Mouse (Mus musculus) brown adipose tissue, adult 24 weeks (tissue): ENCODE data around the gene Enpp1. TPM values are rescaled to one million over a fixed set of nuclear protein-coding genes. Genes with fewer than 3 reads are reported as not detected.
A peak's percentile ranks its signal among the peaks of the same experiment; 100 is the strongest.

Experiments
- H3K27ac ChIP-seq: fragments of 200-500 bp; replicated peaks from 2 replicates; pipeline ENCODE4 v1.5.1; 2012; ENCODE audit warnings: low read depth, mild to moderate bottlenecking, low read length
- H3K4me1 ChIP-seq: fragments of 200-500 bp; 2 replicates; pipeline ENCODE4 v1.6.1; 2012; ENCODE audit warnings: low read length, mixed read lengths; ENCODE audit not compliant: control insufficient read depth, insufficient read depth, insufficient read length
- H3K4me3 ChIP-seq: fragments of 200-500 bp; 2 replicates; pipeline ENCODE4 v1.5.1; 2012; ENCODE audit warnings: low read depth, mild to moderate bottlenecking, low read length, moderate library complexity; ENCODE audit not compliant: insufficient read depth
- polyA plus RNA-seq: library from polyadenylated mRNA; stranded (reverse); fragments of >200 nt; gene quantifications from 2 replicates; pipeline ENCODE4 v1.2.4, GENCODE M21; 2012; ENCODE audit not compliant: missing spikeins, insufficient read depth, insufficient read length

The Enpp1 gene
- polyA plus RNA-seq, result 0.52 TPM in 1 of 2 replicates, not detected in the other

GRCm38 (mm10) chr10:24711480-24712366, at the start of gene Enpp1:
TSS of gene Enpp1 (minus strand) at chr10:24712159.
- Histone ChIP-seq H3K4me3 (peak within 1 kb of the TSS; percentile 70), H3K27ac (0 out of 2 replicates have a peak within 1 kb of the TSS, but pooled peaks have one; percentile 22), H3K4me1 (no peaks in the 10 kb centered on the region)

- Histone ChIP-seq H3K27ac (no peak overlapping the region), H3K4me3 (no peak overlapping the region), H3K4me1 (no peaks in the 10 kb centered on the region; the same call in 1 of the 2 replicates)
Observed at GRCm38 (mm10) chr10:24758326-24758915, 46.5 kb upstream of the Enpp1 start.

- H3K27ac ChIP-seq, result no peak overlapping the region
- no peaks in the 10 kb centered on the region; the same call in 1 of the 2 replicates for H3K4me1 ChIP-seq
- H3K4me3 ChIP-seq, result no peak overlapping the region
Observed at GRCm38 (mm10) chr10:24754874-24755540, 43.0 kb upstream of the Enpp1 start.

- Histone ChIP-seq H3K27ac (no peak overlapping the region), H3K4me3 (no peak overlapping the region), H3K4me1 (no peaks in the 10 kb centered on the region; the same call in 1 of the 2 replicates)
Observed at GRCm38 (mm10) chr10:24754251-24754835, 42.4 kb upstream of the Enpp1 start.

- Histone ChIP-seq H3K4me1 (no peaks in the 10 kb centered on the region; the same call in 1 of the 2 replicates), H3K27ac (no peak overlapping the region), H3K4me3 (no peak overlapping the region)
Observed at GRCm38 (mm10) chr10:24753536-24754250, 41.7 kb upstream of the Enpp1 start.

- Histone ChIP-seq H3K4me1 (no peaks in the 10 kb centered on the region; the same call in 1 of the 2 replicates), H3K27ac (no peak overlapping the region), H3K4me3 (no peak overlapping the region)
Observed at GRCm38 (mm10) chr10:24742950-24743487, 31.1 kb upstream of the Enpp1 start.

- no peak overlapping the region for H3K27ac ChIP-seq
- H3K4me1 ChIP-seq, result no peaks in the 10 kb centered on the region; the same call in 1 of the 2 replicates
- H3K4me3 ChIP-seq, result no peak overlapping the region
Observed at GRCm38 (mm10) chr10:24741229-24742198, 29.6 kb upstream of the Enpp1 start.

GRCm38 (mm10) chr10:24739171-24739570, 27.2 kb upstream of the Enpp1 start:
- Histone ChIP-seq H3K4me1 (no peaks in the 10 kb centered on the region; the same call in 1 of the 2 replicates), H3K4me3 (no peak overlapping the region), H3K27ac (no peak overlapping the region)

- Histone ChIP-seq H3K27ac (no peak overlapping the region), H3K4me1 (no peaks in the 10 kb centered on the region; the same call in 1 of the 2 replicates), H3K4me3 (no peak overlapping the region)
Observed at GRCm38 (mm10) chr10:24738456-24738855, 26.5 kb upstream of the Enpp1 start.

- Histone ChIP-seq H3K4me3 (no peak overlapping the region), H3K27ac (no peak overlapping the region), H3K4me1 (no peaks in the 10 kb centered on the region; the same call in 1 of the 2 replicates)
Observed at GRCm38 (mm10) chr10:24735027-24735777, 23.2 kb upstream of the Enpp1 start.

GRCm38 (mm10) chr10:24727478-24727877, 15.5 kb upstream of the Enpp1 start:
- no peak overlapping the region for H3K27ac ChIP-seq
- H3K4me1 ChIP-seq, result no peaks in the 10 kb centered on the region
- no peak overlapping the region for H3K4me3 ChIP-seq

- Histone ChIP-seq H3K27ac (no peak overlapping the region), H3K4me1 (no peaks in the 10 kb centered on the region), H3K4me3 (no peak overlapping the region)
Observed at GRCm38 (mm10) chr10:24725197-24725596, 13.2 kb upstream of the Enpp1 start.

GRCm38 (mm10) chr10:24721841-24722240, 9.9 kb upstream of the Enpp1 start:
- no peak overlapping the region for H3K27ac ChIP-seq
- no peaks in the 10 kb centered on the region for H3K4me1 ChIP-seq
- no peak overlapping the region for H3K4me3 ChIP-seq
